Mouse (Mus musculus): Measurements from ENCODE around the gene Cpne6.

Cpne6 gene

GRCm38 (mm10) chr14:55554635-55555034 is 44.4 kb downstream of the Cpne6 start:
- DNase-seq (ENCODE audit: low spot score): no peak

GRCm38 (mm10) chr14:55555788-55556187 is 45.5 kb downstream of the Cpne6 start:
- DNase-seq (ENCODE audit: low spot score): no peak

GRCm38 (mm10) chr14:55557003-55557402 is 46.8 kb downstream of the Cpne6 start:
- DNase-seq (ENCODE audit: low spot score): peak; percentile 60

GRCm38 (mm10) chr14:55557587-55557986 is 47.3 kb downstream of the Cpne6 start:
- no peak for DNase-seq (ENCODE audit: low spot score)

- no peak for DNase-seq (ENCODE audit: low spot score)
Measured at GRCm38 (mm10) chr14:55558740-55559448, 48.6 kb downstream of the Cpne6 start.

GRCm38 (mm10) chr14:55559799-55560201 is 49.6 kb downstream of the Cpne6 start, which contains the start of gene Dcaf11:
Gene Dcaf11, plus strand, starts transcription at chr14:55560006.
- DNase-seq (ENCODE audit: low spot score): peak; percentile 66

- peak; percentile 93 for DNase-seq (ENCODE audit: low spot score)
Measured at GRCm38 (mm10) chr14:55560202-55561073, 50.2 kb downstream of the Cpne6 start, which contains the start of gene A730061H03Rik. Gene A730061H03Rik, minus strand, starts transcription at chr14:55560406.

- no peak for DNase-seq (ENCODE audit: low spot score)
Measured at GRCm38 (mm10) chr14:55561860-55562259, 51.6 kb downstream of the Cpne6 start.

- DNase-seq (ENCODE audit: low spot score): no peak
Measured at GRCm38 (mm10) chr14:55563249-55563648, 53.0 kb downstream of the Cpne6 start.

- no peak for DNase-seq (ENCODE audit: low spot score)
Measured at GRCm38 (mm10) chr14:55565748-55566147, 55.5 kb downstream of the Cpne6 start.
